Mouse (Mus musculus) heart, embryonic 15.5 days (tissue): ENCODE measurements at regions not wholly inside any gene's neighbourhood (a gene's known extent, or its start where the extent isn't known, plus 50 kb on each side); places are given as distances from the start of the nearest gene placed in this dataset.

Experiments
- ATAC-seq: fragments of 200-750 bp; cut with Nextera tagmentation; replicated peaks from 2 replicates; pipeline ENCODE4 v1.8.0; 2017; ENCODE audit warnings: low read depth, moderate TSS enrichment; ENCODE audit not compliant: insufficient number of reproducible peaks, insufficient read depth, low FRiP score
- H3K27ac ChIP-seq: fragments of 300-500 bp; sonication (generic); 2 replicates; pipeline ENCODE4 v1.5.1; 2015; ENCODE audit warnings: mild to moderate bottlenecking, inconsistent platforms
- H3K27me3 ChIP-seq: fragments of 300-500 bp; sonication (generic); 2 replicates; pipeline ENCODE4 v1.6.1; 2015; ENCODE audit warnings: inconsistent platforms
- H3K36me3 ChIP-seq: fragments of 300-500 bp; sonication (generic); 2 replicates; pipeline ENCODE4 v1.6.1; 2015; ENCODE audit warnings: mild to moderate bottlenecking, inconsistent platforms
- H3K4me1 ChIP-seq: fragments of 300-500 bp; sonication (generic); replicated peaks from 2 replicates; pipeline ENCODE4 v1.6.1; 2015; ENCODE audit warnings: inconsistent platforms
- H3K4me2 ChIP-seq: fragments of 300-500 bp; sonication (generic); 2 replicates; pipeline ENCODE4 v1.6.1; 2015; ENCODE audit warnings: inconsistent platforms, mild to moderate bottlenecking, moderate library complexity
- H3K4me3 ChIP-seq: fragments of 300-500 bp; sonication (generic); 2 replicates; pipeline ENCODE4 v1.5.1; 2015; ENCODE audit warnings: mild to moderate bottlenecking, inconsistent platforms
- H3K9ac ChIP-seq: fragments of 300-500 bp; sonication (generic); 2 replicates; pipeline ENCODE4 v1.6.1; 2015; ENCODE audit warnings: mild to moderate bottlenecking, inconsistent platforms
- H3K9me3 ChIP-seq: fragments of 300-500 bp; sonication (generic); replicated peaks from 2 replicates; pipeline ENCODE4 v1.6.1; 2016; ENCODE audit warnings: inconsistent platforms
- whole genome bisulfite sequencing: fragments of 180-500 bp; shearing (Covaris S2); methylation state at CpG from one replicate; pipeline ENCODE4 v1.1.7; 2015; ENCODE audit warnings: mixed read lengths; 5-methylcytosine and 5-hydroxymethylcytosine counted together

DNA sequence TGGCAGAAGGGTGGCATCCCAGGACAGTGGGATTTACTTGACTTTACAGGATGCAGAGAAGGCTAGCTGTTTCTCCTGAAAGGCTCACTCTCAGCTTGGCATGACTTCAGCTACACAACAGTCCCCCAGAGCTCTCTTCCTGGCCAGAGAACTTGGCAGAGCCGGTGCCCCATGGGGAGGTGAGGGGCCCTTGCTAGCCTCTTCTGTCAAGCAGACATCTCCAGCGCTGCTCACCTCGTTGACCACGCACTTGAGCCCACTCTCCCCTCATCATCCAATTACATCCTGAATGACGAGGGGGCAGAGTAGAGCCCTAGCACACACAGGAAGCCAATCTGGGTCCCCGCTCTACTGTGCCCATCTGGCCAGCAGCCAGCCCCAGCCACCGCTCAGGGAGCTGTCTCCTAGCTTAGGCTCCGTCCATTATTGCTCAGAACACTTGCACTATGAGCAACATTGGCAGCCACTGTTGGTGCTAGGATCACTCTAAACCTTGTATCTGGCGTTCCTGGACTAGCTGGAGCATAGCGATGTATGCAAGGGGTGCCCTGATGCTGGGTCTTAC is 201.7 kb upstream of the A230072I06Rik start:
- Histone ChIP-seq H3K9me3 (no peaks in the 10 kb centered on the region), H3K4me2 (no peak overlapping the region), H3K27me3 (no peaks in the 10 kb centered on the region), H3K36me3 (no peaks in the 10 kb centered on the region), H3K9ac (no peak overlapping the region), H3K4me3 (no peak overlapping the region), H3K27ac (no peak overlapping the region), H3K4me1 (peaks cover 17% of the 10 kb centered on the region)
- ATAC-seq: no peak
- whole genome bisulfite sequencing: 67% methylated on average over 10 of the region's 10 CpGs

DNA sequence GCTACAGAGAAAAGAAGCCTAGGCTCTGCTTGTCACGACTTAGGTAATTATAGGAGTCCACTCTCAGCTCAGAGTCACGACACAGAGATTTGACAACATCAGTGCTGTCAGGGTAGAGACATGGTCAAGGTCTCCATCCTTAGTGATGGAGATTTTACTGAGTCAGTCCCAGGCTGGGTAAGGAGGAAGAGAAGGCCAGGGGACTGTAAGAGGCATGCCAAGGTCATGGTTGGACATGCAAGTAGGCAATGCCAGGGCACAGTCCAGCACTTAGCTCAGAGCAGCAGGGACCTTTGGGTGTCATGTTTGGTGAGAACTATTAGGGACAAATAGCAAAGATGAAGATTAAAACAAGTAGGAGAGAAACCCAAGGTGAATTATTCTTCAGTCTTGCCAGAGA is 200.7 kb upstream of the A230072I06Rik start:
- Histone ChIP-seq H3K4me3 (no peak overlapping the region), H3K9me3 (no peaks in the 10 kb centered on the region), H3K27ac (no peak overlapping the region), H3K27me3 (no peaks in the 10 kb centered on the region), H3K9ac (no peak overlapping the region), H3K36me3 (no peaks in the 10 kb centered on the region), H3K4me1 (peaks cover 13% of the 10 kb centered on the region), H3K4me2 (no peak overlapping the region)
- no peak for ATAC-seq
- WGBS: 71% methylated on average over 2 of the region's 2 CpGs

GRCm38 (mm10) chr8:12078679-12079566 is 199.7 kb upstream of the A230072I06Rik start:
- Histone ChIP-seq H3K27ac (no peak overlapping the region), H3K36me3 (no peaks in the 10 kb centered on the region), H3K9me3 (no peaks in the 10 kb centered on the region), H3K4me3 (no peak overlapping the region), H3K4me1 (peaks cover 2% of the 10 kb centered on the region; the same call in 1 of the 2 replicates), H3K9ac (no peak overlapping the region), H3K27me3 (no peaks in the 10 kb centered on the region), H3K4me2 (no peak overlapping the region)
- WGBS: 78% methylated on average over 14 of the region's 14 CpGs
- ATAC-seq: no peak

DNA sequence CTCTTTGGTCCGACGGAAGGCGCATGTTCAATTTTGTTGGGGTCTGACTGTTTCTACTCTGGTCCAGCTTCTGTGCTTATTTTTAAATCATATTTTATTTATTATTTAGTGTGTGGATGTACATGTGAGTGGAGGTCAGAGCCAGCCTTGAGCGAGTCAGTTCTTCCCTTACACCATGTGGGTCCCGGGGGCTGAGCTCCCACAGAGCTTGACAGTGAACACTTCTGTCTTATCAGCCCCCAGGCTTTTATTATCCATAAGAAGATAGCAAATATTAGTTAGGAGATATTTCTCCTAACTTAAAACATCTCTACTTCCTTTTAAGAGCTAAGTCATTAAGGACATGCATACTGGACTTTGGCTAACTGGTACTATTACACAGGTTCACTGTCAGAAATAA is 197.1 kb upstream of the A230072I06Rik start:
- Histone ChIP-seq H3K4me1 (no peaks in the 10 kb centered on the region), H3K4me2 (no peak overlapping the region), H3K27ac (no peak overlapping the region), H3K36me3 (no peaks in the 10 kb centered on the region), H3K9me3 (no peaks in the 10 kb centered on the region), H3K27me3 (no peaks in the 10 kb centered on the region), H3K9ac (no peak overlapping the region), H3K4me3 (no peak overlapping the region)
- ATAC-seq: no peak
- WGBS: 92% methylated on average over 5 of the region's 5 CpGs

GRCm38 (mm10) chr8:12087192-12087800 is 191.3 kb upstream of the A230072I06Rik start:
- no peaks in the 10 kb centered on the region for H3K36me3 ChIP-seq
- ATAC-seq: no peak

DNA sequence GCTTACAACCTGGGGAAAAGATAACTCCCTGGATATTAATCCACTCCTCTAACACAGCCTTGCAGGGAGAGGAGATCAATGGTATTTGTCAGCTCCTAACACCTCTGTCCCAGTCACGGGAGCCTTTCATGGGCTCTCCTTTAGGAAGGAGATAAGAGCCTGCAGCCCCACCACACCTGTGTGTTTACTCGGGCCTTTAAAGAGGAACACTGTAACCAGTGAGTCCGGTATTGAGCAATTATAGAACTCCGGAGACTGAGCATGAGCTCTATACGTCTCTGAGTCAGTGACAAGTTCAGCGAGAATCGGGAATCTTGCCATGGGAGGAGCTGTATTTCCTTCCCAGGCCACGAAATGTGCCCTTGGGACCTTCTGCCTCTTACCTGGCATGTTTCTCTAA is 178.5 kb upstream of the A230072I06Rik start:
- no peak overlapping the region for H3K4me3 ChIP-seq
- H3K9ac ChIP-seq: no peak overlapping the region
- H3K36me3 ChIP-seq: no peaks in the 10 kb centered on the region
- H3K27me3 ChIP-seq: no peaks in the 10 kb centered on the region
- H3K27ac ChIP-seq: no peak overlapping the region
- no peaks in the 10 kb centered on the region for H3K9me3 ChIP-seq
- no peaks in the 10 kb centered on the region for H3K4me1 ChIP-seq
- no peak for ATAC-seq
- no peak overlapping the region for H3K4me2 ChIP-seq
- 60% methylated on average over 8 of the region's 8 CpGs for WGBS

More at GRCm38 (mm10) chr8:12087192-12087800, 191.3 kb upstream of the A230072I06Rik start:
- no peaks in the 10 kb centered on the region for H3K9me3 ChIP-seq
- no peak overlapping the region for H3K9ac ChIP-seq
- no peaks in the 10 kb centered on the region for H3K27me3 ChIP-seq
- 83% methylated on average over 10 of the region's 10 CpGs for WGBS
- no peak overlapping the region for H3K4me3 ChIP-seq
- H3K4me2 ChIP-seq: no peak overlapping the region
- H3K27ac ChIP-seq: no peak overlapping the region
- H3K4me1 ChIP-seq: no peaks in the 10 kb centered on the region

DNA sequence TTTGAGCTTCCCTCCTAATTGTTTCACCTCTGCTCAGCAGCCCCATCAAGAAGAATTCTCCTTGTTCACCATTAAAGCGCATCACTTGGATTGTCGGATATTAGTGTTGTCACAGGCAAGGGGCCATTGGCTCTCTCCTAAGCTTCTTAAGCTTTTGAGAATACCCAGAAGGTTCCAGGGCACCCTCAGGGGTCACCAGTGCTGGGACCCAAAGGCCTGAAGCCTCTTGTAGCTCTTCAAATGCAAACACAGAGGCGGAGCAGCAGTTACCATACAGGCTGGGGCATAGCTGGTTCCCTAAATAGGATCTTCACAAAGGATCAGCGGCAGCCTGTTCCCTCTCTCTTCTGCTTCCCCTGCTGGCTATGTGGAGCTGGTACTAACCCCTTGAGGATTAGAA is 175.3 kb upstream of the A230072I06Rik start:
- no peak overlapping the region for H3K4me2 ChIP-seq
- no peak overlapping the region for H3K9ac ChIP-seq
- 76% methylated on average over 4 of the region's 4 CpGs for WGBS
- H3K4me3 ChIP-seq: no peak overlapping the region
- H3K36me3 ChIP-seq: no peaks in the 10 kb centered on the region
- H3K9me3 ChIP-seq: no peaks in the 10 kb centered on the region
- ATAC-seq: no peak
- no peak overlapping the region for H3K27ac ChIP-seq
- no peaks in the 10 kb centered on the region for H3K4me1 ChIP-seq
- 0 out of 2 replicates have a peak, but pooled peaks cover 9% of the 10 kb centered on the region for H3K27me3 ChIP-seq

- H3K36me3 ChIP-seq: no peaks in the 10 kb centered on the region
- no peak for ATAC-seq
- H3K9me3 ChIP-seq: no peaks in the 10 kb centered on the region
- no peaks in the 10 kb centered on the region for H3K4me1 ChIP-seq
- H3K27ac ChIP-seq: no peak overlapping the region
- H3K4me2 ChIP-seq: no peak overlapping the region
- no peak overlapping the region for H3K4me3 ChIP-seq
- H3K27me3 ChIP-seq: peaks cover 18% of the 10 kb centered on the region; the same call in 1 of the 2 replicates
- 64% methylated on average over 15 of the region's 15 CpGs for WGBS
- H3K9ac ChIP-seq: no peak overlapping the region
Observed at GRCm38 (mm10) chr8:12105106-12105901, 173.3 kb upstream of the A230072I06Rik start.

- WGBS: 72% methylated on average over 5 of the region's 5 CpGs
- Histone ChIP-seq H3K36me3 (no peaks in the 10 kb centered on the region), H3K27me3 (peaks cover 25% of the 10 kb centered on the region; the same call in 1 of the 2 replicates), H3K4me1 (no peaks in the 10 kb centered on the region), H3K4me3 (no peak overlapping the region), H3K27ac (no peak overlapping the region), H3K9ac (no peak overlapping the region), H3K9me3 (no peaks in the 10 kb centered on the region), H3K4me2 (no peak overlapping the region)
- no peak for ATAC-seq
Observed at GRCm38 (mm10) chr8:12108578-12108977, 170.0 kb upstream of the A230072I06Rik start.

DNA sequence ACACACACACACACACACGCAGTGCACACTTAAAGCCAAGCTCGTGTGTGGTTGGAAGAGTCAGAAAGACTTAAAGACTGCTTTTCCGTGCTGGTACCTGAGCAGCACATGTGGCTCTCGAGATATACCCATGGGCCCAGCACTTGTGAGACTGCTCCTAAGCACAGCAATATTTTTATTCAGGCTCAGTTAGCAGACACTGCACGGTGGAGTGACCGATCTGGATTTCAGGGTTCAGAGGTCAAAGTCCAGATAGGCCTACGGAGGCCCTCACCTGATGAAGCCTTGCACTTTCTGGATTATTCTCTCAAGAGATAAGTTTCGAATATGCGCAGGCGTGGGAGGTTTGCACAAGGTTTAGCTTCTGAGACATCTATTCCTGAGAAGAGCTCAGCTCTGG is 167.0 kb upstream of the A230072I06Rik start:
- Histone ChIP-seq H3K36me3 (no peaks in the 10 kb centered on the region), H3K27me3 (peaks cover 18% of the 10 kb centered on the region; the same call in 1 of the 2 replicates), H3K4me3 (no peak overlapping the region), H3K4me2 (no peak overlapping the region), H3K4me1 (no peaks in the 10 kb centered on the region), H3K9ac (no peak overlapping the region), H3K9me3 (no peaks in the 10 kb centered on the region), H3K27ac (no peak overlapping the region)
- 78% methylated on average over 10 of the region's 10 CpGs for WGBS
- ATAC-seq: no peak

DNA sequence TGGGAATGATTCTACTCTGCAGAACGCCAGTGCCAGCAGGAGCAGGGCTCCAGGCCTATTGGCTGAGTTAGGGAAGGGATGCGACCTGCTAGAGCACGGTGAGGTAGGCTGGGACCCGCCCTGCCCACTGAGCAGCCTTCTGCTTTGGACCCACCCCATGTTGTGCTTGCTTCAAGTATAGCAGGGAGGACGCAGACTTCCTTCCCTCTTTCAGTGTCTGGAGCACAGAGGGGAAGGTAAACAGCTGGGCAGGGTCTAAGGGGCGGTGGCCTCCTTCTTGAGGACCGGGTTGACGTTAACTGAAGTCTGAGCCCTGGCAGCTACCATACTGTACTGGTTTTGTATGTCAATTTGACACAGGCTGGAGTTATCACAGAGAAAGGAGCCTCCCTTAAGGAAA is 165.6 kb upstream of the A230072I06Rik start:
- H3K9me3 ChIP-seq: no peaks in the 10 kb centered on the region
- no peaks in the 10 kb centered on the region for H3K36me3 ChIP-seq
- H3K27ac ChIP-seq: no peak overlapping the region
- no peak overlapping the region for H3K9ac ChIP-seq
- H3K4me3 ChIP-seq: no peak overlapping the region
- no peaks in the 10 kb centered on the region for H3K4me1 ChIP-seq
- H3K4me2 ChIP-seq: no peak overlapping the region
- ATAC-seq: no peak
- 46% methylated on average over 8 of the region's 8 CpGs for WGBS
- H3K27me3 ChIP-seq: peaks cover 17% of the 10 kb centered on the region; the same call in 1 of the 2 replicates
